Comparison of ENCODE assay signal across 8 mouse cellular contexts in genomic region chr4:41098577-41098951, GRCm38 (mm10). TPM values are rescaled to one million over a fixed set of nuclear protein-coding genes. Genes with fewer than 3 reads are reported as not detected.
DNase-seq lines count a peak whose midpoint lies in the region; ATAC-seq and TF ChIP-seq lines count a peak whose summit lies in the region.

No protein-coding gene starts in this region.

- no peak overlapping the region for H3K27ac ChIP-seq in spleen, adult 2 months (ENCODE audit: insufficient read depth, low read length)
- no peak overlapping the region for H3K27ac ChIP-seq in hindbrain, embryonic 11.5 days (ENCODE audit: low read depth, low read length)
- no peak overlapping the region for H3K27ac ChIP-seq in liver, embryonic 12.5 days
- H3K27ac ChIP-seq in thymus, adult 2 months (ENCODE audit: control insufficient read depth, insufficient read depth, low read length), result no peak overlapping the region

- H3K4me3 ChIP-seq in spleen, adult 2 months (ENCODE audit: extremely low read depth, insufficient read depth, insufficient read length), result peak overlapping the region; percentile 20; the same call in 1 of the 2 replicates
- H3K4me3 ChIP-seq in hindbrain, embryonic 11.5 days (ENCODE audit: low read depth, low read length), result peak overlapping the region; percentile 29
- H3K4me3 ChIP-seq in liver, embryonic 12.5 days, result peak overlapping the region; percentile 65
- no peak overlapping the region for H3K4me3 ChIP-seq in thymus, adult 2 months (ENCODE audit: control insufficient read depth, insufficient read depth, low read length)

- TF ChIP-seq POLR2A in spleen, adult 2 months (IDR thresholded peaks at IDR 0.05; ENCODE audit: low read depth, low read length), result no peak
- no peak for TF ChIP-seq POLR2A in thymus, adult 2 months (IDR thresholded peaks at IDR 0.05; ENCODE audit: control insufficient read depth, extremely low read depth, insufficient read depth, low read length, poor library complexity)

- peaks cover 7% of the 10 kb centered on the region for H3K4me1 ChIP-seq in spleen, adult 2 months (ENCODE audit: control insufficient read depth, insufficient read depth, insufficient read length)
- H3K4me1 ChIP-seq in hindbrain, embryonic 11.5 days (replicated peaks; ENCODE audit: control insufficient read depth, insufficient read depth, low read length), result no peaks in the 10 kb centered on the region; the same call in 1 of the 2 replicates
- H3K4me1 ChIP-seq in liver, embryonic 12.5 days, result peaks cover 45% of the 10 kb centered on the region
- H3K4me1 ChIP-seq in thymus, adult 2 months (replicated peaks; ENCODE audit: control insufficient read depth, insufficient read depth, low read length), result peaks cover 17% of the 10 kb centered on the region

- no peak overlapping the region for H3K9ac ChIP-seq in hindbrain, embryonic 11.5 days (ENCODE audit: low read depth, low read length)
- H3K9ac ChIP-seq in liver, embryonic 12.5 days, result peak overlapping the region; percentile 74

- no peaks in the 10 kb centered on the region for H3K9me3 ChIP-seq in hindbrain, embryonic 11.5 days (ENCODE audit: control insufficient read depth, low read length)
- H3K9me3 ChIP-seq in liver, embryonic 12.5 days (replicated peaks), result no peaks in the 10 kb centered on the region

- H3K27me3 ChIP-seq in spleen, adult 2 months (ENCODE audit: control insufficient read depth, insufficient read depth, low read length), result peaks cover 4% of the 10 kb centered on the region; the same call in 1 of the 2 replicates
- H3K27me3 ChIP-seq in hindbrain, embryonic 11.5 days (ENCODE audit: control insufficient read depth, insufficient read depth, low read length), result peaks cover 15% of the 10 kb centered on the region; the same call in 1 of the 2 replicates
- H3K27me3 ChIP-seq in liver, embryonic 12.5 days (replicated peaks), result peaks cover 85% of the 10 kb centered on the region
- peaks cover 2% of the 10 kb centered on the region; the same call in 1 of the 2 replicates for H3K27me3 ChIP-seq in thymus, adult 2 months (ENCODE audit: control insufficient read depth, insufficient read depth, low read length)

- peak; percentile 38 for ATAC-seq in hindbrain, embryonic 11.5 days (ENCODE audit: low FRiP score)
- ATAC-seq in liver, embryonic 12.5 days, result no peak
- no peak for ATAC-seq in frontal cortex, adult (ENCODE audit: low TSS enrichment)

- no peak for TF ChIP-seq CTCF in spleen, adult 2 months (IDR thresholded peaks at IDR 0.05; ENCODE audit: extremely low read depth, insufficient read depth, insufficient read length, insufficient replicate concordance)
- TF ChIP-seq CTCF in thymus, adult 2 months (IDR thresholded peaks at IDR 0.05; ENCODE audit: borderline replicate concordance, control insufficient read depth, extremely low read depth, insufficient read depth, low read length, poor library complexity), result no peak

- no peaks in the 10 kb centered on the region for H3K36me3 ChIP-seq in spleen, adult 2 months (ENCODE audit: control insufficient read depth, insufficient read depth, low read length)
- H3K36me3 ChIP-seq in hindbrain, embryonic 11.5 days (ENCODE audit: control insufficient read depth, insufficient read depth, low read length), result no peaks in the 10 kb centered on the region
- peaks cover 14% of the 10 kb centered on the region for H3K36me3 ChIP-seq in liver, embryonic 12.5 days
- H3K36me3 ChIP-seq in thymus, adult 2 months (ENCODE audit: control insufficient read depth, insufficient read depth, low read length), result no peaks in the 10 kb centered on the region

- no peak for DNase-seq in spleen, adult 2 months (ENCODE audit: low read depth in 1 of 2, low spot score in 2 of 2)
- no peak for DNase-seq in spleen, postnatal 10 days (ENCODE audit: low spot score in 2 of 2)
- DNase-seq in hindbrain, embryonic 11.5 days (ENCODE audit: low spot score), result peak; percentile 24
- no peak for DNase-seq in frontal cortex, postnatal 14 days (ENCODE audit: low spot score in 2 of 2)
- no peak for DNase-seq in thymus, adult 2 months
- no peak for DNase-seq in Muller cell, postnatal 12 days (ENCODE audit: inconsistent ontology term)

- peak overlapping the region; percentile 56 for H3K4me2 ChIP-seq in hindbrain, embryonic 11.5 days (replicated peaks; ENCODE audit: low read depth, low read length)
- peak overlapping the region; percentile 86 for H3K4me2 ChIP-seq in liver, embryonic 12.5 days

- 14% methylated on average over 11 of the region's 11 CpGs for WGBS in spleen, adult 2 months
- WGBS in hindbrain, embryonic 11.5 days, result 13% methylated on average over 11 of the region's 11 CpGs
- 24% methylated on average over 11 of the region's 11 CpGs for WGBS in liver, embryonic 12.5 days (ENCODE audit: insufficient replicate concordance)
- 19% methylated on average over 11 of the region's 11 CpGs for WGBS in thymus, adult 2 months

RNA-seq across cellular contexts. Expression of gene Aqp3, which starts 0.6 kb away (rescaled TPM):
- 3.4 and 4.7 TPM in 2 replicates for polyA plus RNA-seq in spleen, adult 2 months (2012; rRNA removed)
- 1.2 and 1.3 TPM in 2 replicates for polyA plus RNA-seq in hindbrain, embryonic 11.5 days (2014; fragmentation: Nextera tagmentation; extraction: Ambion mirVana)
- polyA plus RNA-seq in liver, embryonic 12.5 days (2016; fragmentation: Nextera tagmentation; extraction: Ambion mirVana), result 20.9 and 22.3 TPM in 2 replicates
- 18.8 and 21.1 TPM in 2 replicates for polyA plus RNA-seq in thymus, adult 2 months (2012; rRNA removed)

RNA-seq across cellular contexts. Expression of gene Nol6, which starts 25.7 kb away (rescaled TPM):
- 30.4 and 38.3 TPM in 2 replicates for polyA plus RNA-seq in spleen, adult 2 months (2012; rRNA removed)
- 14.7 and 17.6 TPM in 2 replicates for polyA plus RNA-seq in hindbrain, embryonic 11.5 days (2014; fragmentation: Nextera tagmentation; extraction: Ambion mirVana)
- polyA plus RNA-seq in liver, embryonic 12.5 days (2016; fragmentation: Nextera tagmentation; extraction: Ambion mirVana), result 21.9 and 22.0 TPM in 2 replicates
- polyA plus RNA-seq in thymus, adult 2 months (2012; rRNA removed), result 47.8 and 54.1 TPM in 2 replicates

RNA-seq across cellular contexts. Expression of gene Ube2r2, which starts 37.0 kb away (rescaled TPM):
- polyA plus RNA-seq in spleen, adult 2 months (2012; rRNA removed), result 28.5 and 30.3 TPM in 2 replicates
- 100 and 107 TPM in 2 replicates for polyA plus RNA-seq in hindbrain, embryonic 11.5 days (2014; fragmentation: Nextera tagmentation; extraction: Ambion mirVana)
- 39.9 and 44.8 TPM in 2 replicates for polyA plus RNA-seq in liver, embryonic 12.5 days (2016; fragmentation: Nextera tagmentation; extraction: Ambion mirVana)
- polyA plus RNA-seq in thymus, adult 2 months (2012; rRNA removed), result 41.1 and 47.5 TPM in 2 replicates

RNA-seq across cellular contexts. Expression of gene Aqp7, which starts 50.6 kb away (rescaled TPM):
- polyA plus RNA-seq in spleen, adult 2 months (2012; rRNA removed), result 0.07 and 0.14 TPM in 2 replicates
- 0.07 TPM in 1 of 2 replicates, not detected in the other for polyA plus RNA-seq in hindbrain, embryonic 11.5 days (2014; fragmentation: Nextera tagmentation; extraction: Ambion mirVana)
- polyA plus RNA-seq in liver, embryonic 12.5 days (2016; fragmentation: Nextera tagmentation; extraction: Ambion mirVana), result 1.3 and 1.8 TPM in 2 replicates
- 5.3 and 5.5 TPM in 2 replicates for polyA plus RNA-seq in thymus, adult 2 months (2012; rRNA removed)
